Mouse (Mus musculus) regulatory T cell (primary cell): ENCODE measurements around the gene Tiam1.

Experiments
- in situ Hi-C: fragments of 300-600 bp; cut with MboI, MseI; formaldehyde crosslinking; loops from one replicate; pipeline ENCODE4 v1.15.1; 2025; ENCODE audit warnings: high pct_unique_total_duplicates

Tiam1 gene

DNA sequence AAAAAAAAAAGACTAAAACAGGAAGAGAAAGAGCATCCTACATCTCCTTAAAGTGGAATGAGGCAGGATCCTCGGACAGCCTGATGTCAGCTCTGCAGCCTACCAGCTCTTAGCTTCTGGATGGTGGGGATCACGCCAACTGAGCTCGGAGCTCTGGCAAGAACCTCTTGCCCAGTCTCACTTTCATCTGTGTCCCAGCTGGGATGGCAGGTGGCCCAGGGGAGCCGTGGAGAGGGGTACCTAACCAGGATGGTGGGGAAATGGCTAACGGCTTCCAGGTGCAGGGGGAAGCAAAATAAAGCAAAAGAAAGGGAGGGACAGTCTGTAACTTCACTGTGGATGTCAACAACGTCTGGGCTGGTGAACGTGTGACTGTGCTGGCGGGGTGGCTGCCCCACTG, 337.6 kb downstream of the Tiam1 start:
- in situ Hi-C loops: no loop called here

DNA sequence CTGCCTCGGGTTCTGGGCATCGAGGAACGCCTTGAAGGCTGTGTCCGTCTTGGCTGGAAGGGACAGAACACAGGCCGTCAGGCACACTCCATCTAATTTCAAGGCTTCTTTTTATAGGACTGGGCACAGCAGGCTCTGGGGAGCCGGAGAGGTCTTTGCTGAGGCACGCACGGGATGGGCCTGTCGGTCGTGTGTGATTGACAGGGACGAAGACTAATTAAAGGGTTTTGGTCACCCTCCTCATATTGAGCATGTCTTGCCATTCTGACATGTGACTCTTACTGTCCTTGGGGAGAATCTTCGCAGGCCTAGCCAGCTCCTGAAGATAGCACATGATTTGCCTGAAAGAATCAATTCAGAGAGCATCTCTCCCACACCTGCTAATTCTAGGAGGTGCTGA, 338.4 kb downstream of the Tiam1 start:
- in situ Hi-C loops: no loop called here

DNA sequence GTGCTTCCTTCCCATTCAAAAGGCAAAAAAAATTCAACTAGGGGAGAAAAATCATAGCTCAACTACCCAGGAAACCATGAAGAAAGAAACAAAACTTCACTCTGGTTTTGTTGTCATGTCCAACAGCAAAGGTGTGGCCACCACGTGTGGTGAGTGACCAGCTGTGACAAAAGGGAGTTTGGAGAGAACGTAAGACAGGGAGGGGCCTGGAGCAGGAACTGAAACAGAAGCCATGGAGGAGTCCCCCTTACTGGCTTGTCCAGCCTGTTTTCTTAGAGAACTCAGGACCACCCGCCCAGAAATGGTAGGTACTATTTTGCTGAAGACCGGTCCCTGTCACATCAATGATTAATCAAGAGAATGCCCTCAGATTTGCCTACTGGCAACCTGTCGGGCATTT, 342.1 kb downstream of the Tiam1 start:
- in situ Hi-C loops: no loop called here

DNA sequence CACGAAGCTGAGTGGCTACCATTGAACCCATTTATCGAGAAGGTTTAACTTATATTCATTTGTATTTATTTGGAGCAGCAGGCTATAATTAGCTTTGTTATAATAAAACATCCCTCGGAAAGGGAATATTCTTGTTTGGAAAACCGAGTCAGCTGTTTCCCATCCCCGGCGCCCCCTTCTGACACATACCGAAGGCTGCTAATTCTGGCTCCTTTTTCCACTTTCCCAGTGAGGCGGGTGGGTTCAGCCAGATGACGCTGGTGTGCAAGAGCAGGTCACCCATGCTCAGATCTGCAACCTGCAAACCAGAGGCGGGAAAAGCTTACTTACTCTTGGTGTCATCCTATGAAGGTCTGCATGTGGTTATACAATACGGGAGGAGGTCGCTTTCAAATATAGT, 343.8 kb downstream of the Tiam1 start:
- in situ Hi-C loops: no loop called here

DNA sequence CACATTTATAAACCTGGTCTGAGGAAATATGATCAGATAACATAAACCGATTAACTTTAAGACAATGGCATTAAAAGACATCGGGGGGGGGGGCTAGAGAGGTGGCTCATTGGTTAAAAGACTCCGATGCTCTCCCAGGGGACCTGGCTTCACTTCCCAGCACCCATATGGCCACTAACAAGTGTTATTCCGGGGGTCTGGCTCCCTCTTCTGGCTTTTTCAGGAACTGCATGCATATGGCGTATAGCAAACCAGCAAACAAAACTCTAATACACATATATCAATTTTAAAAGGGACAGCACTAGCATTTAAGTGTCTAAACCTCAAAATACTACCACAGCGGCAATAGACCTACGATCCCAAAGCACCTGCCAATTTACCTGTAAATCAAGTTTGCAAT, 347.0 kb downstream of the Tiam1 start:
- in situ Hi-C loops: no loop called here

DNA sequence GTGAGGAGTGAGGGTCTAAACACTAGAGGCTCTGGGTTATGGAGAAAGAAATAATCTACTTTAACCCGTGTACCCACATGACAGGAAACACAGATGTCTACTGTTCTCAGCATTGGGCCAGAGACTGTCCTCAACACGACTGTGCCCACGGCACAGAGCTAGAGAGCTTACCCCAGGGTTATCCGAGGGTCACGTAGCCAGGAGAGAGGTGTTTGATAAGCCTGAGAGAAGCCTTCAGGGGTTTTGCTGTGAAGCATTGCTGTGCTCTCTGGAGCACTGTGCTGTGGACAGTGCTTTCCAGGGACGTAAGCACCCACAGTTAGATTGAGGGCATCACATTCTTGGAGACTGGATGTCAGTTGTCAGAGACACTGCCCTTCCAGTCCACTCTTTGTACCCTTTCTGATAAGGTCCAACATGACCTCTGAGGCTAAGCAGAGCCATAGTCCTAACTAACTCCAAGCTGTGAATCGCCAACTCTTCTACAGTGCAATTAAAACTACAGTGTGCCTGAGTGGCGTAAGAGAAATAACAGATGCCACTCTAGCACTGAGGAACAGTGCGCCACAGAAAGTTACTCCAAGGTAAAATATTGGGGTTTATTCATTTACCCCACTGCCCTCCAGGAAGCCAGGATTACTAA, 353.7 kb downstream of the Tiam1 start:
- in situ Hi-C loops: no loop called here

DNA sequence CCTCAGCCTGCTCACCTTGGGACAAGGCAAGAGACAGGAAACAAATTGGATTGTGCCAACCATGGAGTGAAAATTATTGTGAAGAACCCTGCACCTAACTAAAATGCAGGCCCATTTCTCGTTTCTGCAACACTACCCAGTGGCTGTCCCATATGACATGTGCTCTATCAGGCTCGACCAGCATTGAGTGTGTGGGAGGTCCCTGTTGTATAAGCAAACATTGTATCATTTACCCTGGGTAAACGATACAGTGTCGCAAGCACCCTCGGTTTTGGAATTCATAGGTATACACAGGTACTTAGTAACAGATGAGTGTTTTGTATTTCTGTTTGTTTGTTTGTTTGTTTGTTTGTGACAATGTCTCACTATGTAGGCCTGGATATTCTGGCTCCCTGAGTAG, 357.8 kb downstream of the Tiam1 start:
- in situ Hi-C loops: no loop called here

DNA sequence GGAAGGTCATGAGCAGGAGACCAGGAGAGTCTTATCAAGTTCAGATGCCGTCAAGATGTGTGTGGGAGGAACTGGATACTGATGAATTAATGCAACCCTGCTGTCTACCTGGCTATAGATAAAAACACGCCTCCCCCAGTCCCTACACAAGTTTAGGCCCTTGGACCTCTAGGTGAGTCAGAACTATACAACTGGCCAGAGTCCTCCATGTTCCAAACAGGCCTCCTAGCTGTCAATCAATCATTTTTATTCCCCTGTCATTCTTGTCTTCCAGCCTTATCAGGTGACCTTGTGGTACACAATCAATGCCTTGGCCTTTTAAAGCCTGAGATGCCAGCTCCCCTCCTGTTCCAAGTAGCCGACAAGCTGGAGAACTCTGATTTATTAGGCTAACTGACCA, 363.9 kb downstream of the Tiam1 start:
- in situ Hi-C loops: loop anchor here (10.0 kb wide), 1 partner anchor 125 kb away; no protein-coding TSS in a partner anchor

DNA sequence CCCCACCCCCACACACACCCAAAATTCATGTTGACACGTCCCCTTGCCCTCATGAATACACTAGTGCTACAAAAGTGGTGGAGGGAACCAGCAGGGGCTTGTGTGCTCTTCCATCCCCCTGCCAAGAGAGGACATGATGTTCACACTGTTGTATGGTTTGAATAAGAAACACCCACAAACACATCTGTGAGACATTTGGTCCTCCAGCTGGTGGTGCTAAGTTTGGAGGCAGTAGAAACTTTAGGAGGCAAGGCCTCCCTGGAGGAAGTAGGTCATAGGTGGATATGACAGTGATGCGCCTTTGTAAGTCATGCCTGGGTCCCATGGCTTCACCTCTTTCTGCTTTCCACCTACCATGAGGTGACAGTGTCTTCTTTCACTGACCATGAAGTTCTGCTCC, 366.1 kb downstream of the Tiam1 start:
- in situ Hi-C loops: loop anchor here (10.0 kb wide), 1 partner anchor 127 kb away; no protein-coding TSS in a partner anchor

DNA sequence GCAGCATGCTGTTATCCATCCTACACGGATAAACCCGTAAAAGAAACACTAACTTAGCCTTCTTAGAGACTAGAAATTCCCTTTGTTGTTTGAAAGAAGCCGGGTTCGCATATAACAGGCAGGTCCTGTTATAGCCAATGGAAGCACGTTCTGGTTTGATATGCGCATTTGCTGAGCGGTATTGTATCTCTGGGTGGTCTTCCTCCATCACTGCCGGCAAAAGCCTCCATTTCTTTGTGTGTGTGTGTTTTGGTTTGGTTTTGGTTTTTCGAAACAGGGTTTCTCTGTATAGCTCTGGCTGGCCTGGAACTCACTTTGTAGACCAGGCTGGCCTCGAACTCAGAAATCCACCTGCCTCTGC, 369.0 kb downstream of the Tiam1 start:
- in situ Hi-C loops: loop anchor here (5.0 to 25.0 kb wide), 5 partner anchors 58 to 1937 kb away; no protein-coding TSS in a partner anchor

DNA sequence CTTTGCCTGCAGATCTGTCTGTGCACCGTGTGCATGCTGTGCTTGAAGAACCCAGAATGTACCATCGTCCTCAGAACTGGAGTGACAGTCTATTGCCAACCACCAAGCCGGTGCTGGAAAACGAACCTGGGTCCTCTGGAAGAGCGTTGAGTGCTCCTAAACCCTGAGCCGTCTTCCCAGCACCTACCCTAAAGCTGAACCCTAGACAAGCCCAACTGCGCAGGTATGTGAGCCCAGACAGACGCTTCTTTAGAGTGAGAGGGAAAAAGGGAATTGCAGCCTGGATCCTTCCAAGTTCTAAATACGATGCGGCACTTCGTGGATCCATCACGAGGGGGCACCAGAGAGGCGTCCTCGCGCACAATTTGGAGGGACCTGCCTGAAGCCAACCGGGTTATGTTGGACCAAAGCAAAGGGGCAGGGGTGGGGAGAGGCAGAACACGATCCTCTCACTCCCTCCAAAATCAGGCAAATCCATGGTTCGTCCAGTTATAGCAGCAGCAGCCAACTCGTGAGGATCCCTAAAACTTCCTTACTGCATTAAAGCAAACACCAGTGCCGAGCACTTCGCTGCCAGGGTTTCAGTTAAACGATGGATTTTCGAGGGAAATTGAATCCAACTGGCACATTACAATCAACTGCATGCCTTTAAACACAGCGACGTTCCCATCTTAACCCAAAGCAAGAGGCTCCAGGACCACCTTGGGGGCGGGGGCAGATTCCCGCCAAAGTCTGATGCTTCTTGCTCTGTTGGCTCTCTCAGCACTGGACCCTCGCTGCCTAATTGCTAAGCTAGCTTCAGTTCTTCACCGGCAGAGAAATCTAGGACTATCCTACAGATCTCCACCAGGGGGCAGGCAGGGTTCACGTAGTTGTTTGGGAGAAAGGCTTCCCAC, 369.7 kb downstream of the Tiam1 start:
- in situ Hi-C loops: loop anchor here (5.0 to 25.0 kb wide), 5 partner anchors 58 to 1937 kb away; no protein-coding TSS in a partner anchor

DNA sequence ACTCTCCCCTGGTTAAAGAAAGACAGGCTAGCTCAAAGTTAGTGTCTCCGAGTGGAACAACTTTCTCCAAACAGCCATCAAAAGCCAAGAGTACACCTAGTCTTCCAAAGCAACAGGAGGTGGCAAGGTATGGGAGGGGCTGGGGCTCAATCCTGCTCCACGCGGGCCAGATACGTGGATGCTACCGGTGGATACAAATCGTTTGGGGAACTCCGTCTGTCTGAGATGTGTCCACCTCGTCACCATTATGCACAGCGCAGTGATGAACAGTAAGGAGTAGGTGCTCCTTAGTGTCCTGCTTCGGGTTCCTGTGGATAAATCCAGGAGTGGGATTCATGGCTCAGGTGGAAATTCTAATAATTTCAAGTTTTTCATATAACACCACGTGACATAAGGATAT, 377.6 kb downstream of the Tiam1 start:
- in situ Hi-C loops: loop anchor here (25.0 kb wide), 2 partner anchors 1379 to 1929 kb away; no protein-coding TSS in a partner anchor

DNA sequence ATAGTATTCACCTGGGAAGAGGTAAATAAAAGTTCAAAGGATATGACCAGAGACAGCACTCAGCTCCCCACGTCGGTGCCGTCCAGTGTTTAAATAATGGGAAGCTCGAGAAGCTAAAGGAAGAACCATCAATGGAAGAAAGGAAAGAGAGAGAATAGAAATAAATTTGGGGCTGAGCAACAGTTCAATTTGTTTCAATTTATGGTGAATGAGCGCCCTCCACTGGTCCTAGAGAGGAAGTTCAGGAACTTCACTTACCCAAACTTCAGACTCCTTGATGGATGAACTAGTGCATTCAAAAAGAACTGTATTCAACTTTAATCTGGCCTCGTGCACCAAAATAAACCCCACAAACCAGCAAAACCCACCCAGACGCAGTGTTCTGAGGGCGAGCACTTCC, 378.1 kb downstream of the Tiam1 start:
- in situ Hi-C loops: loop anchor here (25.0 kb wide), 2 partner anchors 1378 to 1928 kb away; no protein-coding TSS in a partner anchor

DNA sequence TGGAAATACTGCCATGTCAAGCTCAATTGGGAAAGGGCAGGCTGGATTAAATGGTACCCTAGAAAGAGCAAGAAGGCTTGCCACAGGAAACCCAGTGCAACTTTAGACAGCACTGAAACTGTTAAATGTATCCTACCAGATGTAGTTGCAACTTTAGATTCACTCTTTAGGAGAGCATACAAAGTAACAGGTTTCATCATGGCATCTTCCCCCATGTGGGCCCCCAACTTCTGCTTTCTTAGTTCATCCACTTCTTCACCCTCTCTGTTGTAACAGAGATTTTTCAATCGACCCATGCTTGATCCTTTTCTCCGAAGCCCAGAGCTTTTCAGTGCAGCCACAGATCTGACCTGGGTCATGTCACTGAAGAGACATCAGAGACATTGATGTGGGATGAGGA, 379.8 kb downstream of the Tiam1 start:
- in situ Hi-C loops: loop anchor here (25.0 kb wide), 2 partner anchors 1377 to 1927 kb away; no protein-coding TSS in a partner anchor

DNA sequence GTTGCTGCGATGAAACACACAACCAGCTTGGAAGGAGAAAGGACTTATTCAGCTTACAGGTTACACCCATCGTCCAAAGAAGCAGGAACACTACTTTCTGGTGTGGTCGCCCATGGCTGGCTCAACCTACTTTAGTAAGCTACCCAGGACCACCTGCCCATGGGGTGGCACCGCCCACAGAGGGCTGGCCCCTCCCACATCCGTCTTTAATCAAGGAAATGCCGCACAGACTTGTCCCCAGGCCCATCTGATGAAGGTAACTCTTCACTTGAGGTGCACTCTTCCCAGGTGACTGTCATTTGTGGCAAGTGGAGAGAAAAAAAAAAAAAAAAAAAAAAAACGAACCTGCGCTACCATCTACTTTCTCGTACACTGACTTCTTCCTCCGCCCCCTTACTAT, 381.0 kb downstream of the Tiam1 start:
- in situ Hi-C loops: loop anchor here (25.0 kb wide), 2 partner anchors 1375 to 1925 kb away; no protein-coding TSS in a partner anchor

DNA sequence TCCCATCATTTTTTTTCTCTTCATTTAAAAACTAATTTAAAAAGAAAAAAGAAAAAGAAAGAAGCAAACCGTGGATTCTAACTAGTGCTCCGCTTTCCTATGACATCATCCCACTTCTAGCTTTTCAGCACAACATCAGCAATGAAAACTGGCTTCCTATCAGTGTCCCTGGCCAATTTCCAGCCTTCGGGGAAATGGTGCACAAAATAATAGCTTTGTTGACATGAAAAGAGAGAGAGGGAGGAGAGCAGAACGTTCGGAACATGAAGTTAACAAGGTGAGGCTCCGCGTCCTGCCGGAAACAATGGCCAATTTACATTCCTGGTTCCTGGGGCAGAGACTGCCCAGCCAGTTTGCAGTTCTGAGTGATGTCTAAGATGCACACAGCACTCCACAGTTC, 381.5 kb downstream of the Tiam1 start:
- in situ Hi-C loops: loop anchor here (25.0 kb wide), 2 partner anchors 1375 to 1925 kb away; no protein-coding TSS in a partner anchor

DNA sequence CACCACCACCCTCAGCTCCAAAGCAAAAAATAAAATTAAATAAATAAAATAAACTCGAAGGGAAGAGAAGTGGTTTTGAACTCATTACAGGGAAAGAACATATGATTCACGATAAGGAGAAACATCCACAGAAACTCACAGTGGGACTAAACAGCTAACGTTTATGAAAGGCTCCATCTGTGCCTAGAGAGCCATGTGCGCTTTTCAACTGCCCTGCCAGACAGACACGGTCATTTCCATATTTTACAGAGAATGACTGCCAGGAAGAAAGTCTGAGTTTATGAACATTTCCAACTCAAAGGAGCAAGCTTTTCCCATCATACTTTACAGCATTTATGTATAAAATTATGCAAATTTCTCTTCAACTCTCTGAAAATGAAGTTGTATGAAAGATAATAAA, 386.2 kb downstream of the Tiam1 start:
- in situ Hi-C loops: loop anchor here (25.0 kb wide), 2 partner anchors 1370 to 1920 kb away; no protein-coding TSS in a partner anchor

DNA sequence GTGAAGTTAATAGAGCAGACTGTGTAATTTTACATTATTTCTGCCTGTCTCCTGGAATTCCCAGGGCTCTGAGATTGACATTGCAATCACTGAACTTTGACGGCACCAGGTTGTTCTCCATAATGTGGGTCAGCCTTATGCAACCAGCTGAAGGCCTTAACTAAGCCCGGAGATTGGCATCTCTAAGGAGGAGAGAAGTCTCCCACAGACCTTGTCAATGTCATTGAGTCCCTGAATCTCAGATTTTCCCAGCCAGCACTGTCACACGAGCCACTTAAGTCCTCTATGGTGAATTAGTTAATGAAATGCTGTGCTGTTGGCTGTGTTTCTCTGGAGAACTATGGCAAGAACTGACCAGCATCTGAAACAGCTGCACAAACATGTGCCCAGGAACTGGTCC, 388.9 kb downstream of the Tiam1 start:
- in situ Hi-C loops: loop anchor here (25.0 kb wide), 2 partner anchors 1367 to 1917 kb away; no protein-coding TSS in a partner anchor

DNA sequence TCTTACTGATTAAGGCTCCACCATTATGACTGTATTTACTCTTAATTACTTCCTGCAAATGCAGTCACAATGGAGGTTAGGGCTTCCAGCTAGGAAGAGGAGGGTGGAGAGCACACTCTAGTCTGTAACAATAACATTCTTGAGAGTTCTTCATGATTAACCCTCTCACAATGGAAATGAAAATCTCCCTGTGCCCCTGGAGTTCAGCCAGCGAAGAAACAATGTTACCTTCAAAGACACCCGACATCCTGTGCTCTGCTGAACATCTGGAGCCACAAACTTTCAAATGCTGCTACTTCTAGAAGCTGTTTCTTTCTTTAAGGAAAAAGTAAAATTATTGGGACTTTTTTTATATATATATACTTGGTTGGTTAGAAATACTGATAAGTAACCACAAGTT, 395.7 kb downstream of the Tiam1 start:
- in situ Hi-C loops: no loop called here

DNA sequence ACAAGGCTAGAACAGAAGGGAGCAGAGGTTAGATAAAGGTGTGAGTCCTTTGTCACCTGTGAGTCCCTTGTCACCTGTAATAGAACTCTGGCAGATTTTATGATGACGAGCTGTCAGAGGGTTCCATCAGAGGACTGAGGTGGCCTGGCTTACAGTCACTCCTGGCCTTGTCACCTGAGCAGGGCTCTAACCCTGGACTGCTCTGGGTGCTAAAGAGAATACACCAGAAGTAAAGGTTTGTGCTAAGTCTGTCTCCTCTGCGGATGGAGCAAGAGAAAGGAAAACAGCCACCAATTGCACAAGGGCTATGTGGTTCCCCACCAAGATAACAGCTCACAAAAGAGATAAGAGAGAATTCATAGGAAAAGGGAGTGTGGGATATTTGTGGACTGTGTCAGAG, 404.0 kb downstream of the Tiam1 start:
- in situ Hi-C loops: no loop called here

DNA sequence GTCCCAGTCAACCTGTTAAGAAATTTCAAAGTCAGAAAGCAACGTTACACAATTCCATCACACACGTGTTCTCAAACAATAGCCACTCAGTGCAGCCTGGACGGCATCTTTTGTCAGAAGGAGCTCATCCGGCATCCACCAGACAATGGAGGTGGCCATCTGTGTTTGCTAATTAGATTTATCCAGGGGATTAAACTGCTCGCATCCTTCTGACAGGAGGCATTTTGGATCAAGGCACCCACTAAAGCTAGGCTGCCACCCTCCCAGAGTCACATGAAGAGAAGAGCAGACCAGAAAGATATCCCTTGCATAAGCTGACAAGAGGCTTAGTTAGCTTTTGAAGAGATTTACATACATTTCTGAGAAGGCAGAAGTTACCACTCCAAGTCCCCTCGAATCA, 404.6 kb downstream of the Tiam1 start:
- in situ Hi-C loops: no loop called here
